Comparison of ENCODE assay signal across 8 mouse cellular contexts in genomic region chr12:102468894-102469764, GRCm38 (mm10). TPM values are rescaled to one million over a fixed set of nuclear protein-coding genes. Genes with fewer than 3 reads are reported as not detected.
A peak's percentile ranks its signal among the peaks of the same experiment; 100 is the strongest.
DNase-seq lines count a peak whose midpoint lies in the region; ATAC-seq and TF ChIP-seq lines count a peak whose summit lies in the region.

Golga5 (plus strand) TSS chr12:102469135.

- H3K27me3 ChIP-seq in heart, embryonic 10.5 days (ENCODE audit: insufficient read depth, poor library complexity, severe bottlenecking) = no peaks in the 10 kb centered on the region
- H3K27me3 ChIP-seq in kidney, embryonic 15.5 days = no peaks in the 10 kb centered on the region

- peak within 1 kb of the TSS; percentile 71 for H3K4me2 ChIP-seq in kidney, embryonic 15.5 days

- no peaks in the 10 kb centered on the region for H3K9me3 ChIP-seq in heart, embryonic 10.5 days
- H3K9me3 ChIP-seq in kidney, embryonic 15.5 days (replicated peaks) = no peaks in the 10 kb centered on the region

- WGBS in heart, embryonic 10.5 days = under 1% methylated on average over 74 of the region's 86 CpGs
- under 1% methylated on average over 86 of the region's 86 CpGs for WGBS in kidney, embryonic 15.5 days

- H3K4me1 ChIP-seq in bone marrow macrophage, adult 2 months (ENCODE audit: control insufficient read depth, insufficient read depth, low read length) = peaks cover 6% of the 10 kb centered on the region
- H3K4me1 ChIP-seq in embryonic fibroblast, embryonic 13.5 days (ENCODE audit: control insufficient read depth, insufficient read depth, low read length) = peaks cover 2% of the 10 kb centered on the region; the same call in 1 of the 2 replicates
- H3K4me1 ChIP-seq in heart, embryonic 10.5 days = 0 out of 2 replicates have a peak, but pooled peaks cover 2% of the 10 kb centered on the region
- peaks cover 7% of the 10 kb centered on the region for H3K4me1 ChIP-seq in kidney, embryonic 15.5 days

- peaks cover 16% of the 10 kb centered on the region for H3K36me3 ChIP-seq in heart, embryonic 10.5 days
- peaks cover 21% of the 10 kb centered on the region for H3K36me3 ChIP-seq in kidney, embryonic 15.5 days

- peak within 1 kb of the TSS; percentile 100 for H3K4me3 ChIP-seq in bone marrow macrophage, adult 2 months (ENCODE audit: insufficient read depth, low read length)
- H3K4me3 ChIP-seq in embryonic fibroblast, embryonic 13.5 days (ENCODE audit: insufficient read depth, low read length) = peak within 1 kb of the TSS; percentile 94
- peak within 1 kb of the TSS; percentile 93 for H3K4me3 ChIP-seq in heart, embryonic 10.5 days
- H3K4me3 ChIP-seq in kidney, embryonic 15.5 days (replicated peaks) = peak within 1 kb of the TSS; percentile 100

- H3K9ac ChIP-seq in kidney, embryonic 15.5 days = peak within 1 kb of the TSS; percentile 83

- peak; percentile 99 for ATAC-seq in kidney, embryonic 15.5 days (replicated peaks; ENCODE audit: low FRiP score)
- peak; percentile 89 for ATAC-seq in monocyte, adult 5-6 weeks (replicated peaks; ENCODE audit: insufficient number of reproducible peaks, low FRiP score, low TSS enrichment, poor library complexity, severe bottlenecking)

- no peak for TF ChIP-seq POLR2A in bone marrow macrophage, adult 2 months (IDR thresholded peaks at IDR 0.05; ENCODE audit: borderline replicate concordance, low read depth, low read length)
- TF ChIP-seq POLR2A in embryonic fibroblast, embryonic 13.5 days (IDR thresholded peaks at IDR 0.05; ENCODE audit: low read depth, low read length) = peak; percentile 71

- DNase-seq in A20 (ENCODE audit: low read depth, low spot score) (peak; percentile 99), liver (peak; percentile 98)
- DNase-seq in heart, embryonic 10.5 days (ENCODE audit: low spot score) = peak; percentile 98
- DNase-seq in spleen, postnatal 4 days (ENCODE audit: low spot score in 2 of 2) = peak; percentile 97 to 98

- no peak for TF ChIP-seq CTCF in bone marrow macrophage, adult 2 months (IDR thresholded peaks at IDR 0.05; ENCODE audit: low read depth, low read length)
- no peak for TF ChIP-seq CTCF in embryonic fibroblast, embryonic 13.5 days (IDR thresholded peaks at IDR 0.05; ENCODE audit: borderline replicate concordance, insufficient read depth, low read length)

- peak within 1 kb of the TSS; percentile 63 for H3K27ac ChIP-seq in bone marrow macrophage, adult 2 months (ENCODE audit: insufficient read depth, low read depth, low read length)
- peak within 1 kb of the TSS; percentile 47 for H3K27ac ChIP-seq in embryonic fibroblast, embryonic 13.5 days (ENCODE audit: insufficient read depth, low read length)
- H3K27ac ChIP-seq in heart, embryonic 10.5 days = peak within 1 kb of the TSS; percentile 89
- H3K27ac ChIP-seq in kidney, embryonic 15.5 days = peak within 1 kb of the TSS; percentile 80

RNA-seq across cellular contexts. Expression of gene Golga5, which starts in this region (rescaled TPM):
- polyA plus RNA-seq in bone marrow macrophage, adult 2 months (2012; ENCODE audit: insufficient read depth, insufficient read length, missing spikeins) = 28.1 and 30.3 TPM in 2 replicates
- polyA plus RNA-seq in embryonic fibroblast, embryonic 13.5 days (2011; ENCODE audit: insufficient read length, low read depth, missing spikeins) = 39.6 and 40.6 TPM in 2 replicates
- 25.7 and 26.1 TPM in 2 replicates for polyA plus RNA-seq in heart, embryonic 10.5 days (2016; fragmentation: Nextera tagmentation; extraction: Ambion mirVana)
- 35.2 and 38.5 TPM in 2 replicates for polyA plus RNA-seq in kidney, embryonic 15.5 days (2015; fragmentation: Nextera tagmentation; extraction: Ambion mirVana)
- total RNA-seq in monocyte, adult 5-6 weeks (2017) = 57.5 to 95.6 TPM (median 78.2 TPM) in 3 replicates

Comparison
In these comparisons a context has a peak if more than half of its experiments do, and no peak if none do; other contexts are left out.
1. Peak in every context shown above with its lines: DNase-seq, ATAC-seq, H3K4me3 ChIP-seq and H3K27ac ChIP-seq.